Mouse (Mus musculus) granulocyte monocyte progenitor cell, adult 5-6 weeks (primary cell): ENCODE data around the gene Rnaseh2b. TPM values are rescaled to one million over a fixed set of nuclear protein-coding genes. Genes with fewer than 3 reads are reported as not detected.

Experiments
- ATAC-seq: replicated peaks from 2 replicates; pipeline ENCODE4 v1.8.0; 2016; ENCODE audit warnings: mild to moderate bottlenecking, moderate TSS enrichment, inconsistent platforms; ENCODE audit not compliant: poor library complexity, severe bottlenecking
- total RNA-seq, 2 experiments: library from RNA; stranded (forward) in 1 of 2; stranded (reverse) in 1 of 2; fragments of 200-712, 200-1000 nt in 1 of 2; fragments of >200 nt in 1 of 2; fragmentation: Nextera tagmentation in 1 of 2; gene quantifications; 2 replicates each; pipeline ENCODE4 v1.2.3; 2014 to 2017

The Rnaseh2b gene
- total RNA-seq, 2 experiments from 2014 or later: 58.5 to 94.1 TPM

GRCm38 (mm10) chr14:62422265-62422664 is 129.9 kb downstream of the Rnaseh2b start:
- no peak for ATAC-seq

Other genes starting within 250 kb of the Rnaseh2b start
- gene Dleu7, start 458 bp downstream of the Rnaseh2b start, total RNA-seq (2014; fragmentation: Nextera tagmentation): not detected in 2 replicates
- 2.2 TPM in 1 of 2 replicates, not detected in the other for gene Dleu7, start 458 bp downstream of the Rnaseh2b start, total RNA-seq (2017)
- not detected in 2 replicates for gene Gucy1b2, start 163.7 kb downstream of the Rnaseh2b start, total RNA-seq (2014; fragmentation: Nextera tagmentation)
- not detected in 2 replicates for gene Gucy1b2, start 163.7 kb downstream of the Rnaseh2b start, total RNA-seq (2017)